Mouse (Mus musculus): ENCODE results near the gene Spata3.

GRCm38 (mm10) chr1:85992175-85992574 is 24.4 kb upstream of the Spata3 start:
- TF ChIP-seq CTCF (conservative IDR thresholded peaks at IDR 0.05; ENCODE audit: low read length) (no peak), POU5F1 (IDR thresholded peaks at IDR 0.05; ENCODE audit: borderline replicate concordance, low read length) (no peak), NANOG (IDR thresholded peaks at IDR 0.05; ENCODE audit: borderline replicate concordance, low read length) (no peak)

Data from E14TG2a.4 (cell line).